Mouse (Mus musculus): ENCODE results near the gene Celf5. TPM values are rescaled to one million over a fixed set of nuclear protein-coding genes. Genes with fewer than 3 reads are reported as not detected.

The Celf5 gene
- polyA plus RNA-seq, 1 experiment from 2014 or later = 0.76 TPM

DNA sequence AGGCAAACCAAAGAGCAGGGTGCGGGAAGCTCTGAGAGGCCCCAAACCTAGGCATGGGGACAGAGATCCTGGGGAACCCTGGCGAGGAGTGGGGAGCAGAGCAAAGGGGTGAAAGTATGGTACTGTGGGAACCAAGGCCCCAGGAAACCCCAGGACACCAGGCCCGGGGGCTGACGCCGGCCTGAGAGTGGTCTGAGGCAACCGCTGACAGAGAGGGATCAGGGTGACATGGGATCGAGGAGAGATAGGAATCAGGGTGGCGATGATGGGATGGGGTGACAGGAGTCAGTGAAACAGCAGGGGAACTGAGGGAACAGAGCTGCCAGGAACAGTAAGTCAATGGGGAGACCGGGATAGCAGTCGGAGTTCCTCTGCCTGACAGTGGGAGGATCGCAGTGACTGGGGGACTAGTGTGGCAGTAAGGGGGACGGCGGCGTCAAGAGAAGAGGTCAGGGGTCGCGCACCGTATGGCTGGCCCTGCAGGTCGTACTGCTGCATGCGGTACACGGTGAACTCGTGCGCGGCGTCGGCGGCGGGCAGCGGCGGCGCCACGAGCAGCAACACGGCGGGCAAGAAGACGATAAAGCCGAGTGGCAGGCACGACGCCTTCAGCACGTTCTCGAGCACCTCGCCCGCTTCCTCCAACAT, 13.2 kb upstream of the Celf5 start:
- no peak for TF ChIP-seq CTCF (IDR thresholded peaks at IDR 0.05; ENCODE audit: low read depth)
- Histone ChIP-seq H3K9ac (ENCODE audit: low read depth, low read length) (peak overlapping the region; percentile 84), H3K4me3 (ENCODE audit: low read depth, low read length) (peak overlapping the region; percentile 80), H3K27ac (ENCODE audit: low read depth, low read length) (peak overlapping the region; percentile 55), H3K4me2 (replicated peaks; ENCODE audit: low read depth) (peak overlapping the region; percentile 88), H3K36me3 (ENCODE audit: control insufficient read depth, insufficient read depth) (peaks cover 31% of the 10 kb centered on the region), H3K4me1 (replicated peaks; ENCODE audit: control insufficient read depth, insufficient read depth, low read length) (peaks cover 21% of the 10 kb centered on the region), H3K27me3 (replicated peaks; ENCODE audit: control insufficient read depth, insufficient read depth, low read length) (no peaks in the 10 kb centered on the region), H3K9me3 (ENCODE audit: control insufficient read depth) (no peaks in the 10 kb centered on the region)
- ATAC-seq = peak; percentile 2; the same call in 1 of the 2 replicates
- under 1% methylated on average over 40 of the region's 41 CpGs for WGBS

DNA sequence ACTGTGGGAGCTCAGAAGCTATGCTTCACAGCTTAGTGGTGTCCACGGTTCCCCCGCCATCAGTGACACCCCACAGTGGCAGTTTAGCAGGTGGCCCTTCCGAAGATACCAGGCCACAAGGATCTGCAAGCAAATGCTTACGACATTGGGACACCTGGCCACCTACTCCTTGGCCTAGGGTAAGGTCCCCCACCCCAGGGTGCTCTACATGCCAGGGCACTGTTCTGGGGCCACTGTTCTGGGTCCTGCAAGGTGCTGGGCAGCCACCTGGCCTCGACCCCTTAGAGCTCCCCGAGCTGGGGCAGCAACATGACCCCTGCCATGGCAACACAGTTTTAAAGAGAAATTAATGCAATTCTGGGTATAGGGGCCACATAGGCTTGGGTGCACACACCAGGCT, 12.6 kb upstream of the Celf5 start:
- H3K27me3 ChIP-seq (replicated peaks; ENCODE audit: control insufficient read depth, insufficient read depth, low read length) = no peaks in the 10 kb centered on the region
- H3K36me3 ChIP-seq (ENCODE audit: control insufficient read depth, insufficient read depth) = peaks cover 37% of the 10 kb centered on the region
- H3K4me2 ChIP-seq (replicated peaks; ENCODE audit: low read depth) = peak overlapping the region; percentile 88
- 51% methylated on average over 6 of the region's 6 CpGs for WGBS
- no peak for ATAC-seq
- peak overlapping the region; percentile 55 for H3K27ac ChIP-seq (ENCODE audit: low read depth, low read length)
- H3K4me1 ChIP-seq (replicated peaks; ENCODE audit: control insufficient read depth, insufficient read depth, low read length) = peaks cover 21% of the 10 kb centered on the region
- peak overlapping the region; percentile 80 for H3K4me3 ChIP-seq (ENCODE audit: low read depth, low read length)
- H3K9me3 ChIP-seq (ENCODE audit: control insufficient read depth) = no peaks in the 10 kb centered on the region
- peak overlapping the region; percentile 84 for H3K9ac ChIP-seq (ENCODE audit: low read depth, low read length)
- no peak for TF ChIP-seq CTCF (IDR thresholded peaks at IDR 0.05; ENCODE audit: low read depth)

DNA sequence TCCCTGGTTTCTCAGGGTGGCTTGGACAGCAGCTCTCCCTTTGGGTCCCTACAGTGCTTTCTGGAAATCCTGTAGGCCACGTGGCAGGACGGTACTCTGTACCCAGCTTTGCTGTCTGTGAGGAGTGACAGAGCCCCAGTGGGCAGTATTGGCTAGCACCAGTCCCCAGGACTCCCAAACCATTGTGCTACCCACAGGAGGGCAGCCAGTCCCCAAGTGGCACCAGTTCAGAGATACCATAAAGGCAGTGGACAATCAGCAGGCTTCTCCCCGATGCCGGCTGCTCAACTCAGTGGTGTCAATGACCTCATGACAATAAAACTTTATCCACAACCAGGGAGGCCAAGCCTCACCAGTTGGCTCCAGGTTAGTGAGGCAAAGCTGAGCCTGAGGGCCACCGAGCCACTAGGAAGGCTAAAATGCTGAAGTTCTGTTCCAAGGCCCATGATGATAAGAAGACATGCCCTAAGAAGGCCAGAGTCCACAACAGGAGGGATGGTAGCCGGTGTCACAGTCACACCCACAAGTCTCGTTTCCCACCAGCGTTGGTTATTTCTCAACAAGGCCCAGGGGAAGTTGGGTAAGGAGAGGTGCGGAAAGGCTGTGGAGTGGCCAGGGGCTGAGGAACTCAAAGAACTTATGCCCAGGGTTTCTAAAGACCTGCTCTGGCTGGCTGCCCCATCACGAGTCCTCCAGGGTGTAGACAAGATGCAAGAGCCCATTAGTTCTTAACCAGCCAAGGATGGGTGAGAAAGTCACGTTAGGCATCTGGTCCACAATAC, 11.9 kb upstream of the Celf5 start:
- peak overlapping the region; percentile 88 for H3K4me2 ChIP-seq (replicated peaks; ENCODE audit: low read depth)
- H3K36me3 ChIP-seq (ENCODE audit: control insufficient read depth, insufficient read depth) = peaks cover 44% of the 10 kb centered on the region
- peak overlapping the region; percentile 73 for H3K27ac ChIP-seq (ENCODE audit: low read depth, low read length)
- TF ChIP-seq CTCF (IDR thresholded peaks at IDR 0.05; ENCODE audit: low read depth) = no peak
- peak overlapping the region; percentile 84; the same call in 1 of the 2 replicates for H3K9ac ChIP-seq (ENCODE audit: low read depth, low read length)
- peaks cover 21% of the 10 kb centered on the region for H3K4me1 ChIP-seq (replicated peaks; ENCODE audit: control insufficient read depth, insufficient read depth, low read length)
- H3K4me3 ChIP-seq (ENCODE audit: low read depth, low read length) = peak overlapping the region; percentile 80; the same call in 1 of the 2 replicates
- WGBS = 45% methylated on average over 11 of the region's 11 CpGs
- peak; percentile 34 for ATAC-seq
- H3K9me3 ChIP-seq (ENCODE audit: control insufficient read depth) = no peaks in the 10 kb centered on the region
- no peaks in the 10 kb centered on the region for H3K27me3 ChIP-seq (replicated peaks; ENCODE audit: control insufficient read depth, insufficient read depth, low read length)

DNA sequence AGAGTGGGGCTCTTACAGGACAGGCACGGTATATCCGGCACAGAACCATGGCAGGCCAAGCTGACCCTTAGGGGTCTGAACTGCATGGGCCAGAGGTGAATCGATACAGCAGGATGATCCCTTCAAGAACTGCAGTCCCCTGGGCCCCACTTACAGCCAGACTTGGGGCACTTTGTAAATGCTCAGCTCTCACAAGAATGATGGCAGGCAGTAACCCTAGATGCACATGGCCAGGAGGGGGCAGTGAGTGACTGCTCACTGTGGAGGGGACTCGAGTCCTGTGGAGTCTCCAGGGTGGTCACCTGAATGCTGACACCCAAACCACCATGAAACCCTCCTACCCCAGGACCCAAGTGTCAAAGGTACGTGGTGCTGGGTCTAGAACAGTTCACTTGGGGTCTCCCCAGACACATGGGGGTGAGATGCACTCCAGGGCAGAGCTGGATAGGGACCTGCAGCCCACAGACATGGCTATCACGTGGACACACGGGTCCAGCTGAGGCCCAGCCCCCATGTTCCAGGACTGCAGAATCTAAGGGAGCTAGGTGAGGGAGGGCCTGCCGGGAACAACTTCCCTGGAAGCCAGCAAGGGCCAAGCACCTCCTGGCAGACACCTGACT, 11.2 kb upstream of the Celf5 start:
- WGBS = 74% methylated on average over 8 of the region's 8 CpGs
- peak; percentile 68 for TF ChIP-seq CTCF (IDR thresholded peaks at IDR 0.05; ENCODE audit: low read depth)
- ATAC-seq = no peak
- Histone ChIP-seq H3K4me1 (replicated peaks; ENCODE audit: control insufficient read depth, insufficient read depth, low read length) (peaks cover 21% of the 10 kb centered on the region), H3K9ac (ENCODE audit: low read depth, low read length) (0 out of 2 replicates have a peak overlapping the region, but pooled peaks have one; percentile 17), H3K4me2 (replicated peaks; ENCODE audit: low read depth) (peak overlapping the region; percentile 88), H3K9me3 (ENCODE audit: control insufficient read depth) (no peaks in the 10 kb centered on the region), H3K4me3 (ENCODE audit: low read depth, low read length) (no peak overlapping the region), H3K36me3 (ENCODE audit: control insufficient read depth, insufficient read depth) (peaks cover 51% of the 10 kb centered on the region), H3K27ac (ENCODE audit: low read depth, low read length) (peak overlapping the region; percentile 73), H3K27me3 (replicated peaks; ENCODE audit: control insufficient read depth, insufficient read depth, low read length) (no peaks in the 10 kb centered on the region)

DNA sequence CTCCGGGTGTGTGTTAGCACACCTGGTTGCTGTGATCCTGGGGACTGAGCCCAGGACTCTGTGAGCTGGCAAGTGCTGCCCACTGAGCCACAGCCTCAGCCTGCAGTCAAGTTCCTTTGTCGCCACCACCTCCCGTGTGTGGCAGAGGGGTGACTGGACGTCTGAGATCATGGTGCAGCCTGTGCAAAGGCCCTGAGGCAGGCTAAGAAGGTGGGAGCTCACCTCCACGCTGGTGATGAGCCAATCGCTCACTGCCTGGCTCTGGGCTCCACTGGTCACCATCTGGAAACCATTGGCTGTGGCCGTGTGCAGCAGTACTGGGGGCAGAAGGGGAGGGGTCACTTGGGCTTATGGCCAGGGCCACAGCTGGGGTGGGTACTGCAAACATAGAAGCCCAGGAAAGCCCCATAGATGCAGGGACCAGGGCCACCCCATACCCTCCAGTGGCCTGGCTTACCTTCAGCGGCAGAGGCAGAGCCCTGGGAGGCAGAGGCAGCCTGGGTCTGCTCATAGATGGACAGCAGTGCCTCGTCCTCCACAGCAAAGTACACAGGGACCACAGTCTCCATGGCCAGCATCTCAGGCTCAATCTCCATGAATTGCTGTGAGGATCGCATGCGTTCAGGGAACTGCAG, 10.2 kb upstream of the Celf5 start:
- 90% methylated on average over 11 of the region's 11 CpGs for WGBS
- Histone ChIP-seq H3K4me3 (ENCODE audit: low read depth, low read length) (no peak overlapping the region), H3K4me1 (replicated peaks; ENCODE audit: control insufficient read depth, insufficient read depth, low read length) (peaks cover 21% of the 10 kb centered on the region), H3K9me3 (ENCODE audit: control insufficient read depth) (no peaks in the 10 kb centered on the region), H3K4me2 (replicated peaks; ENCODE audit: low read depth) (no peak overlapping the region), H3K9ac (ENCODE audit: low read depth, low read length) (no peak overlapping the region), H3K36me3 (ENCODE audit: control insufficient read depth, insufficient read depth) (peaks cover 61% of the 10 kb centered on the region), H3K27ac (ENCODE audit: low read depth, low read length) (no peak overlapping the region; the same call in 1 of the 2 replicates), H3K27me3 (replicated peaks; ENCODE audit: control insufficient read depth, insufficient read depth, low read length) (no peaks in the 10 kb centered on the region)
- ATAC-seq = no peak
- no peak for TF ChIP-seq CTCF (IDR thresholded peaks at IDR 0.05; ENCODE audit: low read depth)

DNA sequence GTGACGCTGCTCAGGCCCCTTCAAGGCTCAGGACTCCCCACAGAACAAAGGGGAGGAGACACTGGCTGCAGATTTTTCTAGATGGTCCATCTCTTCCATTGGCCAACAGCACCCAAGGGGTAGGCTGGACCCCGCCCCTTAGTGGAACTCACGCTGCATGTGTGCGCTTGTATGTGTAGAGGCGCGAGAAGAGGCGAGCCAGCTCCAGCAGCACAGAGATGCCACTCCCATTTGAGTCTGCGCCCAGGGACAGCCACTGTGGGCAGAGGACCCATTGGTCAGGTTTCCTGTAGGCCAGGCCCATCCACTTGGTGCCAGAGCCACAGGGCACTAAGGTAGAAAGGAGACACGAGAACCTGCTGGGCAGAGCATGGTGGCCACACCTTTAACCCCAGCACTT, 8.5 kb upstream of the Celf5 start:
- Histone ChIP-seq H3K27me3 (replicated peaks; ENCODE audit: control insufficient read depth, insufficient read depth, low read length) (no peaks in the 10 kb centered on the region), H3K36me3 (ENCODE audit: control insufficient read depth, insufficient read depth) (peaks cover 78% of the 10 kb centered on the region), H3K27ac (ENCODE audit: low read depth, low read length) (peak overlapping the region; percentile 35)

More for the DNA sequence above, 8.5 kb upstream of the Celf5 start:
- peaks cover 15% of the 10 kb centered on the region; the same call in 1 of the 2 replicates for H3K4me1 ChIP-seq (replicated peaks; ENCODE audit: control insufficient read depth, insufficient read depth, low read length)
- H3K4me2 ChIP-seq (replicated peaks; ENCODE audit: low read depth) = no peak overlapping the region
- 87% methylated on average over 9 of the region's 9 CpGs for WGBS
- H3K9ac ChIP-seq (ENCODE audit: low read depth, low read length) = no peak overlapping the region
- H3K4me3 ChIP-seq (ENCODE audit: low read depth, low read length) = no peak overlapping the region
- H3K9me3 ChIP-seq (ENCODE audit: control insufficient read depth) = no peaks in the 10 kb centered on the region
- TF ChIP-seq CTCF (IDR thresholded peaks at IDR 0.05; ENCODE audit: low read depth) = no peak
- no peak for ATAC-seq

Measured in intestine, postnatal 0 days (tissue).